ENCODE assay signal across 13 mouse cellular contexts in genomic region chr11:76268521-76269065, GRCm38 (mm10). TPM values are rescaled to one million over a fixed set of nuclear protein-coding genes. Genes with fewer than 3 reads are reported as not detected.
DNase-seq lines count a peak whose midpoint lies in the region; ATAC-seq lines count a peak whose summit lies in the region.
"Had no signal": no experiment of that assay in that cellular context is flagged by ENCODE, and none has a peak within 500 bp of the region (broad histone marks: within the 10 kb centered on the region; RNA-seq: fewer than 3 reads in every experiment).

No protein-coding gene starts in this region.

- no peak overlapping the region for H3K4me2 ChIP-seq in intestine, embryonic 14.5 days (ENCODE audit: low read length)
- no peak overlapping the region for H3K4me2 ChIP-seq in intestine, embryonic 15.5 days (replicated peaks)
- no peak overlapping the region for H3K4me2 ChIP-seq in forebrain, embryonic 11.5 days (ENCODE audit: low read depth, low read length, severe bottlenecking)
- H3K4me2 ChIP-seq in intestine, embryonic 16.5 days (ENCODE audit: low read depth, low read length) = no peak overlapping the region
- no peak overlapping the region for H3K4me2 ChIP-seq in neural tube, embryonic 15.5 days

- no peak overlapping the region for H3K4me3 ChIP-seq in intestine, embryonic 14.5 days (ENCODE audit: low read depth, low read length)
- no peak overlapping the region for H3K4me3 ChIP-seq in intestine, embryonic 15.5 days (replicated peaks)
- no peak overlapping the region for H3K4me3 ChIP-seq in forebrain, embryonic 11.5 days (ENCODE audit: low read depth, low read length)
- H3K4me3 ChIP-seq in intestine, embryonic 16.5 days (ENCODE audit: low read length) = no peak overlapping the region
- no peak overlapping the region for H3K4me3 ChIP-seq in neural tube, embryonic 15.5 days (replicated peaks)

- no peak overlapping the region for H3K9ac ChIP-seq in intestine, embryonic 14.5 days (ENCODE audit: low read length)
- H3K9ac ChIP-seq in intestine, embryonic 15.5 days = no peak overlapping the region
- H3K9ac ChIP-seq in forebrain, embryonic 11.5 days (ENCODE audit: low read length) = peak overlapping the region; percentile 30
- no peak overlapping the region for H3K9ac ChIP-seq in intestine, embryonic 16.5 days (ENCODE audit: low read depth, low read length)
- no peak overlapping the region; the same call in 1 of the 2 replicates for H3K9ac ChIP-seq in neural tube, embryonic 15.5 days (replicated peaks)

- DNase-seq in intestine, embryonic 14.5 days (ENCODE audit: low spot score) = no peak
- no peak for DNase-seq in forebrain, embryonic 11.5 days (ENCODE audit: low spot score)
- DNase-seq in heart, adult 11 months = no peak
- DNase-seq in layer of hippocampus, adult 8-10 months (ENCODE audit: low spot score in 2 of 2) = no peak
- DNase-seq in left cerebral cortex, adult 9 months (ENCODE audit: low spot score in 2 of 2) = no peak
- DNase-seq: adrenal gland, adult 2 months; thymus, postnatal 4 days had no signal

- H3K4me1 ChIP-seq in intestine, embryonic 14.5 days (replicated peaks; ENCODE audit: control insufficient read depth, insufficient read depth, low read length) = no peaks in the 10 kb centered on the region
- 0 out of 2 replicates have a peak, but pooled peaks cover 4% of the 10 kb centered on the region for H3K4me1 ChIP-seq in intestine, embryonic 15.5 days (replicated peaks)
- H3K4me1 ChIP-seq in forebrain, embryonic 11.5 days (replicated peaks; ENCODE audit: control insufficient read depth, insufficient read depth, low read length) = peaks cover 19% of the 10 kb centered on the region
- no peaks in the 10 kb centered on the region for H3K4me1 ChIP-seq in intestine, embryonic 16.5 days (ENCODE audit: control insufficient read depth, insufficient read depth, low read length)
- peaks cover 22% of the 10 kb centered on the region for H3K4me1 ChIP-seq in neural tube, embryonic 15.5 days

- 0 out of 2 replicates have a peak overlapping the region, but pooled peaks have one; percentile 33 for H3K27ac ChIP-seq in intestine, embryonic 14.5 days (ENCODE audit: low read depth)
- H3K27ac ChIP-seq in intestine, embryonic 15.5 days = no peak overlapping the region
- H3K27ac ChIP-seq in forebrain, embryonic 11.5 days (ENCODE audit: low read depth, low read length) = peak overlapping the region; percentile 58
- H3K27ac ChIP-seq in intestine, embryonic 16.5 days (ENCODE audit: low read length) = peak overlapping the region; percentile 12; the same call in 1 of the 2 replicates
- H3K27ac ChIP-seq in neural tube, embryonic 15.5 days (replicated peaks) = peak overlapping the region; percentile 78

- H3K36me3 ChIP-seq in intestine, embryonic 14.5 days (ENCODE audit: control insufficient read depth, insufficient read depth, low read length) = peaks cover 18% of the 10 kb centered on the region
- H3K36me3 ChIP-seq in intestine, embryonic 15.5 days = no peaks in the 10 kb centered on the region
- H3K36me3 ChIP-seq in forebrain, embryonic 11.5 days (ENCODE audit: control insufficient read depth, insufficient read depth, low read length) = no peaks in the 10 kb centered on the region
- no peaks in the 10 kb centered on the region for H3K36me3 ChIP-seq in intestine, embryonic 16.5 days (ENCODE audit: control insufficient read depth, insufficient read depth, low read length)
- H3K36me3 ChIP-seq in neural tube, embryonic 15.5 days = no peaks in the 10 kb centered on the region

- ATAC-seq in intestine, embryonic 14.5 days (replicated peaks; ENCODE audit: low FRiP score, low TSS enrichment, low read depth) = no peak
- ATAC-seq in intestine, embryonic 15.5 days = no peak
- no peak for ATAC-seq in forebrain, embryonic 11.5 days (replicated peaks; ENCODE audit: low FRiP score)
- no peak for ATAC-seq in intestine, embryonic 16.5 days
- ATAC-seq in neural tube, embryonic 15.5 days (ENCODE audit: low FRiP score) = no peak

- 78% methylated on average over 6 of the region's 6 CpGs for WGBS in intestine, embryonic 14.5 days
- 75% methylated on average over 6 of the region's 6 CpGs for WGBS in intestine, embryonic 15.5 days
- 47% methylated on average over 6 of the region's 6 CpGs for whole genome bisulfite sequencing in forebrain, embryonic 11.5 days
- 76% methylated on average over 6 of the region's 6 CpGs for WGBS in intestine, embryonic 16.5 days
- WGBS in neural tube, embryonic 15.5 days = 59% methylated on average over 6 of the region's 6 CpGs

- H3K27me3 ChIP-seq in intestine, embryonic 14.5 days (replicated peaks; ENCODE audit: control insufficient read depth, insufficient read depth, low read length) = no peaks in the 10 kb centered on the region
- H3K27me3 ChIP-seq in intestine, embryonic 15.5 days (replicated peaks) = no peaks in the 10 kb centered on the region
- H3K27me3 ChIP-seq in forebrain, embryonic 11.5 days (ENCODE audit: control insufficient read depth, insufficient read depth, low read length) = no peaks in the 10 kb centered on the region
- no peaks in the 10 kb centered on the region for H3K27me3 ChIP-seq in intestine, embryonic 16.5 days (replicated peaks; ENCODE audit: control insufficient read depth, insufficient read depth, low read length)
- H3K27me3 ChIP-seq in neural tube, embryonic 15.5 days (replicated peaks) = no peaks in the 10 kb centered on the region

- no peaks in the 10 kb centered on the region for H3K9me3 ChIP-seq in intestine, embryonic 14.5 days (ENCODE audit: control insufficient read depth, low read length)
- no peaks in the 10 kb centered on the region for H3K9me3 ChIP-seq in intestine, embryonic 15.5 days
- H3K9me3 ChIP-seq in forebrain, embryonic 11.5 days (ENCODE audit: control insufficient read depth, low read length) = no peaks in the 10 kb centered on the region
- H3K9me3 ChIP-seq in intestine, embryonic 16.5 days (ENCODE audit: control insufficient read depth, low read length) = no peaks in the 10 kb centered on the region
- H3K9me3 ChIP-seq in neural tube, embryonic 15.5 days (replicated peaks) = no peaks in the 10 kb centered on the region

RNA-seq across cellular contexts. Expression of gene Glod4, which starts 25.1 kb away (rescaled TPM):
- 147 and 161 TPM in 2 replicates for polyA plus RNA-seq in intestine, embryonic 14.5 days (2014; fragmentation: Nextera tagmentation; extraction: Ambion mirVana)
- 123 and 138 TPM in 2 replicates for polyA plus RNA-seq in intestine, embryonic 15.5 days (2015; fragmentation: Nextera tagmentation; extraction: Ambion mirVana)
- 122 and 125 TPM in 2 replicates for polyA plus RNA-seq in forebrain, embryonic 11.5 days (2014; fragmentation: Nextera tagmentation; extraction: Ambion mirVana)
- 119 and 129 TPM in 2 replicates for polyA plus RNA-seq in intestine, embryonic 16.5 days (2015; fragmentation: Nextera tagmentation; extraction: Ambion mirVana)
- 112 and 123 TPM in 2 replicates for polyA plus RNA-seq in neural tube, embryonic 15.5 days (2015; fragmentation: Nextera tagmentation; extraction: Ambion mirVana)
- 10 to 100 TPM; 55.8 to 59.8 (median 58.0) TPM for total RNA-seq in layer of hippocampus, adult 8-10 months (2022)

RNA-seq across cellular contexts. Expression of gene Mrm3, which starts 25.1 kb away (rescaled TPM):
- 29.6 and 29.9 TPM in 2 replicates for polyA plus RNA-seq in intestine, embryonic 14.5 days (2014; fragmentation: Nextera tagmentation; extraction: Ambion mirVana)
- polyA plus RNA-seq in intestine, embryonic 15.5 days (2015; fragmentation: Nextera tagmentation; extraction: Ambion mirVana) = 26.3 and 29.6 TPM in 2 replicates
- 18.6 and 20.7 TPM in 2 replicates for polyA plus RNA-seq in forebrain, embryonic 11.5 days (2014; fragmentation: Nextera tagmentation; extraction: Ambion mirVana)
- 22.9 and 29.2 TPM in 2 replicates for polyA plus RNA-seq in intestine, embryonic 16.5 days (2015; fragmentation: Nextera tagmentation; extraction: Ambion mirVana)
- polyA plus RNA-seq in neural tube, embryonic 15.5 days (2015; fragmentation: Nextera tagmentation; extraction: Ambion mirVana) = 27.3 and 28.1 TPM in 2 replicates
- 10 to 100 TPM; 16.8 to 19.3 (median 17.5) TPM for total RNA-seq in layer of hippocampus, adult 8-10 months (2022)

RNA-seq across cellular contexts. Expression of gene Gemin4, which starts 51.1 kb away (rescaled TPM):
- polyA plus RNA-seq in intestine, embryonic 14.5 days (2014; fragmentation: Nextera tagmentation; extraction: Ambion mirVana) = 37.5 and 42.9 TPM in 2 replicates
- polyA plus RNA-seq in intestine, embryonic 15.5 days (2015; fragmentation: Nextera tagmentation; extraction: Ambion mirVana) = 28.8 and 32.6 TPM in 2 replicates
- 46.2 and 52.9 TPM in 2 replicates for polyA plus RNA-seq in forebrain, embryonic 11.5 days (2014; fragmentation: Nextera tagmentation; extraction: Ambion mirVana)
- polyA plus RNA-seq in intestine, embryonic 16.5 days (2015; fragmentation: Nextera tagmentation; extraction: Ambion mirVana) = 26.6 and 29.4 TPM in 2 replicates
- 13.8 and 20.1 TPM in 2 replicates for polyA plus RNA-seq in neural tube, embryonic 15.5 days (2015; fragmentation: Nextera tagmentation; extraction: Ambion mirVana)
- 10 to 100 TPM in 2 of 4 experiments, 1 to 10 TPM in 2; 9.5 to 13.7 (median 10.9) TPM for total RNA-seq in layer of hippocampus, adult 8-10 months (2022)

RNA-seq across cellular contexts. Expression of gene Dbil5, which starts 51.2 kb away (rescaled TPM):
- 1.2 and 2.0 TPM in 2 replicates for polyA plus RNA-seq in intestine, embryonic 14.5 days (2014; fragmentation: Nextera tagmentation; extraction: Ambion mirVana)
- 1.2 and 1.7 TPM in 2 replicates for polyA plus RNA-seq in intestine, embryonic 15.5 days (2015; fragmentation: Nextera tagmentation; extraction: Ambion mirVana)
- 0.48 TPM in 1 of 2 replicates, not detected in the other for polyA plus RNA-seq in forebrain, embryonic 11.5 days (2014; fragmentation: Nextera tagmentation; extraction: Ambion mirVana)
- polyA plus RNA-seq in intestine, embryonic 16.5 days (2015; fragmentation: Nextera tagmentation; extraction: Ambion mirVana) = 0.86 and 1.1 TPM in 2 replicates
- polyA plus RNA-seq in neural tube, embryonic 15.5 days (2015; fragmentation: Nextera tagmentation; extraction: Ambion mirVana) = 0.38 and 0.79 TPM in 2 replicates
- 1 to 10 TPM in 2 of 4 experiments, under 1 TPM in 2; 0.64 to 1.2 (median 0.96) TPM for total RNA-seq in layer of hippocampus, adult 8-10 months (2022)
- total RNA-seq: granulocyte monocyte progenitor cell, adult 5-6 weeks; megakaryocyte progenitor cell, adult 5-6 weeks had no signal
- polyA plus RNA-seq: adrenal gland, adult 2 months; spleen, adult 2 months had no signal
